Comparison of ENCODE assay signal across 29 mouse cellular contexts in the genomic region with DNA sequence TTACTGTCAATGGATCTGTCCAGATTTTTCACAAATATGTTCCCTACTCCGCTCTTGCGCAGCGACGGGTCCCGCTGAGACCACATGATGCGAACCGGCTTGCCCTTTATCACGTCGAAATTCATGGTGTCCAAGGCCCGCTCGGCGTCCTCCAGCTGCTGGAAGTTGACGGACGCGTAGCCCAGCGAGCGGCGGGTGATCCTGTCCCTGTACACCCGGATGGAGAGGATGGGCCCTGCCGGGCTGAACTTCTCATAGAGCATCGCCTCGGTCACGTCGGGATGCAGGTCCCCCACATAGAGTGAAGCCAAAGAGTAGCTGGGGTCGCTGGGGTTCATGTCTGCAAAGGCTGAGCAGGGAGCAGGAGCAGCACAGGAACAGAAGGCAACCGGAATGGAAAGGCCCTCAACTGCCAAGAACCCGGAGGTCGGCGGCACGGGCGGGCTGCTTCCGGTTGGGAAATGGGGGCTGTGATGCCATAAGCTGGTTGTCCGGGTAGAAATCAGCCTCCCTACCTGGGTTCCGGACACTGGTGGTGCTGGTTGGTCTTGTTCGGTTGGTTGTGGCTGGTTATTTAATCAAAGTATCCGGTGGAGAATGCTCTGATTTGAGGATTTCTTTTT. TPM values are rescaled to one million over a fixed set of nuclear protein-coding genes. Genes with fewer than 3 reads are reported as not detected.
DNase-seq lines count a peak whose midpoint lies in the region; TF ChIP-seq lines count a peak whose summit lies in the region.
"Had no signal": no experiment of that assay in that cellular context is flagged by ENCODE, and none has a peak within 500 bp of the region (broad histone marks: within the 10 kb centered on the region; RNA-seq: fewer than 3 reads in every experiment).

A gene (minus strand): TSS at position 435 of the 623 bp plus-strand sequence.

- H3K9me3 ChIP-seq in E14TG2a.4 (ENCODE audit: low read length) = no peaks in the 10 kb centered on the region
- H3K9me3 ChIP-seq: embryonic facial prominence, embryonic 12.5 days; forebrain, embryonic 15.5 days; heart, embryonic 15.5 days; hindbrain, embryonic 15.5 days had no signal

- peak; percentile 70 for DNase-seq in ES-CJ7 (ENCODE audit: low read depth, low spot score)
- peak; percentile 80 for DNase-seq in ZHBTc4 (ENCODE audit: low read depth, low spot score)
- DNase-seq in adrenal gland, adult 2 months = no peak
- no peak for DNase-seq in T-cell, adult 2 months (ENCODE audit: low spot score)
- DNase-seq in urinary bladder, adult 2 months (ENCODE audit: low spot score) = no peak
- DNase-seq: adrenal gland, postnatal 10 days; B cell, adult 2 months; cerebellum, adult 11-12 months; cerebellum, adult 9-10 months; cerebellum, postnatal 25 days; gastrocnemius, postnatal 10 days; heart, adult 2 months; heart, postnatal 14 days had no signal

- H3K4me3 ChIP-seq in E14TG2a.4 (replicated peaks; ENCODE audit: low read length) = peak within 1 kb of the TSS; percentile 71
- H3K4me3 ChIP-seq: embryonic facial prominence, embryonic 12.5 days; forebrain, embryonic 15.5 days; heart, adult 2 months; heart, embryonic 15.5 days; hindbrain, embryonic 10.5 days; hindbrain, embryonic 15.5 days had no signal

- no peaks in the 10 kb centered on the region; the same call in 1 of the 2 replicates for H3K4me1 ChIP-seq in E14TG2a.4 (replicated peaks; ENCODE audit: low read depth, low read length)
- H3K4me1 ChIP-seq: embryonic facial prominence, embryonic 12.5 days; forebrain, embryonic 15.5 days; heart, embryonic 15.5 days; hindbrain, embryonic 10.5 days; hindbrain, embryonic 15.5 days had no signal

- H3K36me3 ChIP-seq in E14TG2a.4 (ENCODE audit: insufficient read depth, low read length) = no peaks in the 10 kb centered on the region
- H3K36me3 ChIP-seq: embryonic facial prominence, embryonic 12.5 days; forebrain, embryonic 15.5 days; G1E; heart, embryonic 15.5 days; hindbrain, embryonic 10.5 days; hindbrain, embryonic 15.5 days had no signal

- no peak for TF ChIP-seq CTCF in E14TG2a.4 (conservative IDR thresholded peaks at IDR 0.05; ENCODE audit: low read length)

- peaks cover 7% of the 10 kb centered on the region; the same call in 1 of the 2 replicates for H3K27me3 ChIP-seq in E14TG2a.4 (ENCODE audit: insufficient read depth, low read length)
- H3K27me3 ChIP-seq: embryonic facial prominence, embryonic 12.5 days; forebrain, embryonic 15.5 days; heart, embryonic 15.5 days; hindbrain, embryonic 15.5 days had no signal

RNA-seq across cellular contexts. Expression of the gene that starts here (rescaled TPM):
- not detected for total RNA-seq in adrenal gland, adult 2 months (2021)
- polyA plus RNA-seq in adrenal gland, adult 2 months (2012; rRNA removed) = not detected in 2 replicates
- not detected in 2 replicates for polyA plus RNA-seq in urinary bladder, adult 2 months (2012; rRNA removed)
- total RNA-seq: adrenal gland, postnatal 10 days; adrenal gland, postnatal 4 days; gastrocnemius, postnatal 10 days; gastrocnemius, postnatal 4 days; heart, adult 2 months; heart, postnatal 14 days had no signal
- polyA plus RNA-seq: brain, embryonic 14.5 days; CD4-positive, CD25-positive, alpha-beta regulatory T cell, adult 4 months; cortical plate, adult 2 months; embryonic facial prominence, embryonic 12.5 days; forebrain, embryonic 11.5 days; forebrain, embryonic 15.5 days; frontal cortex, adult 2 months; G1E; heart, adult 2 months; heart, embryonic 11.5 days; heart, embryonic 15.5 days; hindbrain, embryonic 10.5 days; hindbrain, embryonic 15.5 days; intestine, embryonic 16.5 days had no signal

Comparison
In these comparisons a context has a peak if more than half of its experiments do, and no peak if none do; other contexts are left out.
1. DNase-seq: peak in ES-CJ7 (single experiment) and ZHBTc4 (single experiment); none in adrenal gland, adult 2 months (single experiment), T-cell, adult 2 months (single experiment) and urinary bladder, adult 2 months (single experiment).